Mouse (Mus musculus): ENCODE measurements around the gene Sptbn1. TPM values are rescaled to one million over a fixed set of nuclear protein-coding genes. Genes with fewer than 3 reads are reported as not detected.

Sptbn1 gene
- total and polyA plus RNA-seq, 2 experiments from 2014 or later, result 162 to 247 TPM

DNA sequence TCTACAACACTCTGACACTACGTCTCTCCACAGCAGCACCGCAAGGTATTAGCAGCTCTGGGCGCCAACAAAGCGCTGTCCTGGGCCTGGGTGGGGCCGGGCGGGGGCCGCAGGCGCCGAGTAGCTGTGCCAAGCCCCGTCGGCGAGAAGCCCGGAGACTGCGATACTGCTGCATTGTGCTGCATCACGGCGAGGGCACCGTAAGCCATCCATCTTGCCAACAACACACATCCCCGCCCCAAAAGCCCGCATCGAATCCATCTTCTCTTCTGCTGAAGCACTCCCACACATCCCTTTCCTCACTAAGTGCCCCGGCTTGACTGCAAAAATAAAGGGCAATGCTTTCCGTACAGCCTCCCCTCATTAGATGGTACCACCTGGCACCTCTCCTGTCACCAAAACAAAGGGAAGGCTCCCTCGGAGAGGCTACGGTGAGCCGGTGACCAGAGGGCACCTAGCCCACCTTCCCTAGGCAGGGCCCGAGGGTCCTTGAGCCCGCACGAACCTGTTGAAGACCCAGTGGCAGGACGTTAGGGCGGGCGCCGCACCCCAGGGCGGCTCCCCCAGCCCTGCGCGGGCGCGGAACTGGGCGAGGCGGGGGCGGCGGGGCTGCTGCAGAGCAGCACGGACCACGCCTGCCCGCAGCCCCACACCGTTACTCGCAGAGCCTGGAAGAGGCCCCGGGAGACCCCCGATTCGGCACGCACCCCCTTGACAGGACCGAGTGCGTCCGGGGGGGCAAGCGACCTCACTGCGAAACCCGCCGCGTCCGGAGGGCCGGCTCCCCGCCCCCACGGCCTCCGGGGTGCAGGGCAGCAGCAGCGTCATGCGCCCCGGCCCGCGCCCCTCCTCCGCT, 711 bp downstream of the Sptbn1 start:
- Histone ChIP-seq H3K4me3 (ENCODE audit: low read length) (peak overlapping the region; percentile 93), H3K36me3 (ENCODE audit: insufficient read depth, low read length) (no peaks in the 10 kb centered on the region), H3K27me3 (ENCODE audit: insufficient read depth, low read length) (no peaks in the 10 kb centered on the region), H3K9me3 (ENCODE audit: low read length) (no peaks in the 10 kb centered on the region), H3K4me2 (ENCODE audit: low read depth, low read length) (peak overlapping the region; percentile 84), H3K9ac (replicated peaks; ENCODE audit: low read length) (peak overlapping the region; percentile 95), H3K4me1 (ENCODE audit: insufficient read depth, low read length) (0 out of 2 replicates have a peak, but pooled peaks cover 3% of the 10 kb centered on the region), H3K27ac (peak overlapping the region; percentile 94)
- DNase-seq (ENCODE audit: low spot score) (peak; percentile 77), ATAC-seq (peak; percentile 66)
- TF ChIP-seq CTCF (IDR thresholded peaks at IDR 0.05; ENCODE audit: low read depth), result no peak; the same call in 1 of the 2 replicates
- under 1% methylated on average over 46 of the region's 69 CpGs for WGBS

DNA sequence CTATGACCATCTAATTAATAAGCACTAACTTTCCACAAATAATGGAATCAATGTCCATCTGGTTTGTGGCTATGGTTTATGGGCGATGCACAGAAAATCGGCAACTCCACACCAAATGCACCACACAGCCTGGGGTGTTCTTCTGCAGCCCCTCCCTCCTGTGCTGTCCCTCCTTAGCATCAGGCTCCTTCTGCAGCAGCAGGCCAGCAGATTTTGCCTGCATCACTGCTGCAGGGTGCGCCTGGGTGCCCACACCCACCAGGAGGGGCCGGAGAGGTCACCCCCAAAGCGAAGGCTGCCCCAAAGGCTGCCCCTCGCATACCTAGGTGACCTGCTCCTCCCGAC, 1.3 kb downstream of the Sptbn1 start:
- ATAC-seq (peak; percentile 44), DNase-seq (ENCODE audit: low spot score) (peak; percentile 51)
- TF ChIP-seq CTCF (IDR thresholded peaks at IDR 0.05; ENCODE audit: low read depth), result no peak; the same call in 1 of the 2 replicates
- H3K4me3 ChIP-seq (ENCODE audit: low read length), result peak overlapping the region; percentile 93
- peak overlapping the region; percentile 94 for H3K27ac ChIP-seq
- H3K9ac ChIP-seq (replicated peaks; ENCODE audit: low read length), result peak overlapping the region; percentile 95
- H3K4me2 ChIP-seq (ENCODE audit: low read depth, low read length), result peak overlapping the region; percentile 84
- no peaks in the 10 kb centered on the region for H3K36me3 ChIP-seq (ENCODE audit: insufficient read depth, low read length)
- no peaks in the 10 kb centered on the region for H3K27me3 ChIP-seq (ENCODE audit: insufficient read depth, low read length)
- no peaks in the 10 kb centered on the region for H3K9me3 ChIP-seq (ENCODE audit: low read length)
- H3K4me1 ChIP-seq (ENCODE audit: insufficient read depth, low read length), result 0 out of 2 replicates have a peak, but pooled peaks cover 3% of the 10 kb centered on the region
- WGBS, result under 1% methylated on average over 7 of the region's 7 CpGs

DNA sequence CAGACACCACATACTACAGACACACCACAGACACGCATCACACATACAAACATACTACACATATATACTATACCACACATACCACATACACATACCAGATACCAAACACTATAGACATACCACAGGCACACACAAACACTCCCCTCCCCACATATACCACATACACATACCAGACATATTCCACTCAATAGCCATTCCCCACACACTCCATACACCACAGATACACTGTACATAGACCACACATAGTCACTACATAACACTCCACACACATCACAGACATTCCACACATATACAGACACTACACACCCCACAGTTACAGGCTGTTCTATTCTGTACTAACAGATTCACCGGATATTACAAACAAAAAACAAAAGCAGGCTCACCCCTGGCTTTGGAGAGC, 2.3 kb downstream of the Sptbn1 start:
- Histone ChIP-seq H3K4me3 (ENCODE audit: low read length) (peak overlapping the region; percentile 93), H3K27ac (no peak overlapping the region), H3K4me1 (ENCODE audit: insufficient read depth, low read length) (0 out of 2 replicates have a peak, but pooled peaks cover 3% of the 10 kb centered on the region), H3K9me3 (ENCODE audit: low read length) (no peaks in the 10 kb centered on the region), H3K9ac (replicated peaks; ENCODE audit: low read length) (peak overlapping the region; percentile 95), H3K4me2 (ENCODE audit: low read depth, low read length) (peak overlapping the region; percentile 84), H3K36me3 (ENCODE audit: insufficient read depth, low read length) (no peaks in the 10 kb centered on the region), H3K27me3 (ENCODE audit: insufficient read depth, low read length) (no peaks in the 10 kb centered on the region)
- 58% methylated on average over 2 of the region's 2 CpGs for WGBS
- ATAC-seq, result no peak
- no peak for TF ChIP-seq CTCF (IDR thresholded peaks at IDR 0.05; ENCODE audit: low read depth)
- DNase-seq (ENCODE audit: low spot score), result no peak

DNA sequence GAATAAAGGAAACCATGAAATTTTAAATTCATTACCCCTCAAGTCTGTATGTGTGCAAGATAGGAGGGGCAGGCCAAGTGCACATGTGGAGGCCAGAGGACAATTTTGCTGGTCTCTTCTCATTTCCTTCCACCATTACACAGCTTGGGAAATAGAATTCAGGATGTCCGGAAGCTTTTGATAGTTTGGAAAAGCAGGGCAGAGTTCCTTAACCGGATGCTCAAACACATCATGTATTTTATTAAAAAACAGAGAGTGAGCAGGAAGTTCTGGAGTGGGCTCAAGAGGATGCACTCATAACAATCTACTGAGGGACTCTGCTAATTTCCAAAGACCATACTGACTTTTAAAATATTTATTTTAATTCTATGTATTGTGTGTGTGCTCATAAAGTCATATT, 4.3 kb downstream of the Sptbn1 start:
- DNase-seq (ENCODE audit: low spot score) (no peak), ATAC-seq (no peak)
- no peaks in the 10 kb centered on the region for H3K27me3 ChIP-seq (ENCODE audit: insufficient read depth, low read length)
- H3K27ac ChIP-seq, result no peak overlapping the region
- TF ChIP-seq CTCF (IDR thresholded peaks at IDR 0.05; ENCODE audit: low read depth), result no peak
- 87% methylated on average over 2 of the region's 2 CpGs for WGBS
- H3K4me3 ChIP-seq (ENCODE audit: low read length), result no peak overlapping the region
- H3K9ac ChIP-seq (replicated peaks; ENCODE audit: low read length), result no peak overlapping the region
- no peaks in the 10 kb centered on the region for H3K36me3 ChIP-seq (ENCODE audit: insufficient read depth, low read length)
- 0 out of 2 replicates have a peak, but pooled peaks cover 3% of the 10 kb centered on the region for H3K4me1 ChIP-seq (ENCODE audit: insufficient read depth, low read length)
- peak overlapping the region; percentile 84 for H3K4me2 ChIP-seq (ENCODE audit: low read depth, low read length)
- H3K9me3 ChIP-seq (ENCODE audit: low read length), result no peaks in the 10 kb centered on the region

DNA sequence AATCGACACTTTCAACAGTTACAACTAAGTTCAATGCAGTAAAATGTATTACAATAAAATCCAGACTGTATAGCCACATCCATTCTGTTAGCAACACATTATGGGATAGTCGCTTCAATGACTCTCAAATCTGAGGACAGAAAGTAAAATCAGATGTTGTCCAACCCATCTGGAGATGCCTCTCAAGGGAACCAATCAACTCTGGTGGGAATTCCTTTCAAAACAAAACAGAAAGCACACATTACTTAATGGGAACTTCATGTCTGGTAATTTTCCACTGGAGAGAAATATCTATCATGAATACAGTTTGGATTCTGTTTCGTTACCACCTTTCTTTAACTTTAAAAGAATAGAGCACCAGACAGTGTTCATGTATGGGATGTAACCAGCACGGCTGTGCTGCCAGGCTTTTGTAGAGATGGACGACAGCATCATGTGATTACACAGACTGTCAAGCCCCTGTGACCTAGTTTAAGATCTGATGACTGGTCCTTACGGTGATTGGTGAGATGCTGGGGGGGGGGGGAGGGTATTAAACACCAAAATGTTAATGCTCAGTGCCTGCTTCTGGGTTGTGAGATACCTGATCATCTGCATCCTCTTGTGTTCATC, 9.1 kb downstream of the Sptbn1 start:
- whole genome bisulfite sequencing, result 82% methylated on average over 6 of the region's 6 CpGs
- Histone ChIP-seq H3K27me3 (ENCODE audit: insufficient read depth, low read length) (no peaks in the 10 kb centered on the region), H3K27ac (no peak overlapping the region), H3K9ac (replicated peaks; ENCODE audit: low read length) (no peak overlapping the region), H3K9me3 (ENCODE audit: low read length) (no peaks in the 10 kb centered on the region), H3K4me1 (ENCODE audit: insufficient read depth, low read length) (peaks cover 6% of the 10 kb centered on the region), H3K4me2 (ENCODE audit: low read depth, low read length) (no peak overlapping the region), H3K4me3 (ENCODE audit: low read length) (no peak overlapping the region), H3K36me3 (ENCODE audit: insufficient read depth, low read length) (no peaks in the 10 kb centered on the region)
- DNase-seq (ENCODE audit: low spot score), result no peak
- no peak for TF ChIP-seq CTCF (IDR thresholded peaks at IDR 0.05; ENCODE audit: low read depth)
- ATAC-seq, result no peak

DNA sequence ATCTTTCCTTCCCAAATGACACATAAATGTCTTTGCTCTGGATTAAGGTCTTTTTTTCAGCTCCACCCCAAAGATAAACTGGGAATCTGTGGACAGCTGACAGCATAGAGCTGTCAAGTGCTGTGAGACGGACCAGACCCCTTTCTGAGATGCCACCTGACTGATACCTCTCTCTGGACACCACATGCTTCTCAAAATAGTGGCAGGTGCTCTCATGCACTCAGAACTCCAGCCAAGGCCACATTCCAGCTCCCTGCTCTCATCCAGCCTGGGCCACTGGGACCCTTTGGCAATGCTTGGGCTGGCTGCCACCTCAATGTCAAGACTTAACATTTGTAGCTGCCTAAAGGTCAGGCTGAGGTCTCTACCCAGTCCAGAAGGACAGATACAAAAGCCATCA, 10.2 kb downstream of the Sptbn1 start:
- no peak overlapping the region for H3K4me2 ChIP-seq (ENCODE audit: low read depth, low read length)
- no peak overlapping the region for H3K27ac ChIP-seq
- TF ChIP-seq CTCF (IDR thresholded peaks at IDR 0.05; ENCODE audit: low read depth), result no peak
- H3K9me3 ChIP-seq (ENCODE audit: low read length), result no peaks in the 10 kb centered on the region
- H3K9ac ChIP-seq (replicated peaks; ENCODE audit: low read length), result no peak overlapping the region
- DNase-seq (ENCODE audit: low spot score), result no peak
- 45% methylated on average over 1 of the region's 1 CpGs for WGBS
- H3K27me3 ChIP-seq (ENCODE audit: insufficient read depth, low read length), result no peaks in the 10 kb centered on the region
- peaks cover 6% of the 10 kb centered on the region for H3K4me1 ChIP-seq (ENCODE audit: insufficient read depth, low read length)
- H3K4me3 ChIP-seq (ENCODE audit: low read length), result no peak overlapping the region
- no peak for ATAC-seq
- no peaks in the 10 kb centered on the region for H3K36me3 ChIP-seq (ENCODE audit: insufficient read depth, low read length)

DNA sequence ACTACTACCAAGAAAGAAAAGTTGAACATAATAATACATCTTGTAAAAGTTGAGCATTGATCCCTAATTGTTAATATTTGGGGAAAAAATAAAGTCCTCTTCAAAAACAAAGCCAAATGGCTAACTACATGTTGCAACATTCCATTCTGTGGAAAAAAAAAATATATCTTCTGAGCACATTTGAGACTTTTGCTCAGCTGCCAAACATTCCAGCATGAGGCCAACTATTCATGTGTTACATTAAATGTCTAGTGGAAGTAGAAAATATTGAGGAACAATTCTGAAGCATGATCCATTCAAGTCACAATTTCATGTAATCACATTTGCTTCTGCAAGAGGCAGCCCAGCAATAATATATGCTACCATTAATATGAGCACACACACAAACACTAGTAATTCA, 10.9 kb downstream of the Sptbn1 start:
- Histone ChIP-seq H3K9me3 (ENCODE audit: low read length) (no peaks in the 10 kb centered on the region), H3K27me3 (ENCODE audit: insufficient read depth, low read length) (no peaks in the 10 kb centered on the region), H3K4me3 (ENCODE audit: low read length) (no peak overlapping the region), H3K4me1 (ENCODE audit: insufficient read depth, low read length) (peaks cover 6% of the 10 kb centered on the region), H3K9ac (replicated peaks; ENCODE audit: low read length) (no peak overlapping the region), H3K4me2 (ENCODE audit: low read depth, low read length) (no peak overlapping the region), H3K36me3 (ENCODE audit: insufficient read depth, low read length) (no peaks in the 10 kb centered on the region), H3K27ac (no peak overlapping the region)
- DNase-seq (ENCODE audit: low spot score) (no peak), ATAC-seq (no peak)
- TF ChIP-seq CTCF (IDR thresholded peaks at IDR 0.05; ENCODE audit: low read depth), result no peak
